Mouse (Mus musculus) myocyte (in vitro differentiated cells): Measurements from ENCODE around the gene Rad51c. TPM values are rescaled to one million over a fixed set of nuclear protein-coding genes. Genes with fewer than 3 reads are reported as not detected.
"Not testable (repeated sequence)": the region's sequence is repeated elsewhere in the genome, so short reads cannot be mapped to it uniquely, and the experiment has no call there.

ENCODE experiments used
- H3K27me3 ChIP-seq: one replicate; pipeline ENCODE4 v1.6.1; 2011; ENCODE audit not compliant: control insufficient read depth, insufficient read depth, insufficient read length
- H3K36me3 ChIP-seq: one replicate; pipeline ENCODE4 v1.6.1; 2011; ENCODE audit not compliant: control insufficient read depth, insufficient read depth
- H3K4me2 ChIP-seq: one replicate; pipeline ENCODE4 v1.6.1; 2011; ENCODE audit warnings: low read depth, control low read depth
- H3K4me3 ChIP-seq: one replicate; pipeline ENCODE4 v1.5.1; 2011; ENCODE audit warnings: mild to moderate bottlenecking, control low read depth, moderate library complexity
- H3K79me2 ChIP-seq: one replicate; pipeline ENCODE4 v1.6.1; 2011; ENCODE audit not compliant: control insufficient read depth, insufficient read depth
- H3ac ChIP-seq: one replicate; pipeline ENCODE4 v1.6.1; 2011; ENCODE audit not compliant: control insufficient read depth, insufficient read length
- CEBPB ChIP-seq: IDR thresholded peaks from 2 replicates; pipeline ENCODE4 v1.6.1; 2011; ENCODE audit warnings: mild to moderate bottlenecking, moderate library complexity; ENCODE audit not compliant: poor library complexity, insufficient read depth, severe bottlenecking
- E2F4 ChIP-seq: IDR thresholded peaks from one replicate; pipeline ENCODE4 v1.6.1; 2011; ENCODE audit warnings: mild to moderate bottlenecking, control low read depth, moderate library complexity; ENCODE audit not compliant: insufficient read depth
- MAX ChIP-seq: IDR thresholded peaks from one replicate; pipeline ENCODE4 v1.6.1; 2011; ENCODE audit warnings: low read depth, mild to moderate bottlenecking, control low read depth
- MYOD1 ChIP-seq, 3 experiments: IDR thresholded peaks; one replicate each; pipeline ENCODE4 v1.6.1; 2011; ENCODE audit warnings: control low read depth in 2 of 3, low read depth in 2 of 3, mild to moderate bottlenecking in 2 of 3, moderate library complexity in 1 of 3; ENCODE audit not compliant: insufficient read length in 2 of 3, control insufficient read depth in 1 of 3
- MYOG ChIP-seq, 3 experiments: IDR thresholded peaks; one replicate each; pipeline ENCODE4 v1.6.1; 2011; ENCODE audit warnings: control low read depth in 2 of 3, low read depth in 2 of 3, mild to moderate bottlenecking in 2 of 3; ENCODE audit not compliant: insufficient read length in 2 of 3, control insufficient read depth in 1 of 3, insufficient read depth in 1 of 3
- POLR2A ChIP-seq: IDR thresholded peaks from one replicate; pipeline ENCODE4 v1.6.1; 2011; ENCODE audit warnings: low read depth, mild to moderate bottlenecking, control low read depth, moderate library complexity; ENCODE audit not compliant: insufficient read length
- POLR2AphosphoS2 ChIP-seq: IDR thresholded peaks from one replicate; pipeline ENCODE4 v1.6.1; 2011; ENCODE audit warnings: low read depth, control low read depth; ENCODE audit not compliant: insufficient read length
- SRF ChIP-seq: IDR thresholded peaks from one replicate; pipeline ENCODE4 v1.6.1; 2011; ENCODE audit warnings: low read depth; ENCODE audit not compliant: control insufficient read depth, insufficient read length
- USF1 ChIP-seq: IDR thresholded peaks from one replicate; pipeline ENCODE4 v1.6.1; 2011; ENCODE audit warnings: low read depth, mild to moderate bottlenecking, control low read depth, moderate library complexity
- polyA plus RNA-seq: library from polyadenylated mRNA; unstranded; fragments of >200 nt; fragmentation: generic; extraction: Trizol; gene quantifications from one replicate; pipeline ENCODE4 v1.2.1, GENCODE M21; 2012; ENCODE audit warnings: missing spikeins

The Rad51c gene
- polyA plus RNA-seq = 3.5 TPM

DNA sequence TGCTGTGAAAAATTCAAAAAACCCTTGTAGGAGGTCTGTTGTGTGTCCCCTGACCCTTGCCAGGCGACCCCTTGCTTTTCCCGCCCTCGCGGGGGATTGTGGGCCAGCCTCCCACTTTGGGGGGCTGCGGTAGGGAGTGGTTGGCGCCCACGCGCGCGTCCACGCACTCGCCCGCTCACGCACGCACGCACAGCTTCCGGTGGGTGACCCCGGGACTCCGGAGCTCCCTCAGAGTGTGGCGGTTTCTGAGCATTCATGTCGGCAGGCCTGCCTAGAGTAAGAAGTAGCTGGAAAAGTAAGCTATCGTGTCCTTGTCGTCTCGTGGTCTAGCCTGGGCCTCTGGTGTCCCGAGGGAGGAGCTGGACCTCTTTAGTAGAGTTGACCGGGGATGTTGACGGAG, at the start of gene Rad51c, which contains the start of gene Tex14:
Gene Rad51c, minus strand, starts transcription at position 79 of the 400 bp plus-strand sequence.
Gene Tex14, plus strand, starts transcription at position 190 of the 400 bp plus-strand sequence.
- Histone ChIP-seq H3K27me3 (no peaks in the 10 kb centered on the region), H3K4me3 (peak within 1 kb of the TSS; percentile 59), H3K4me2 (peak within 1 kb of the TSS; percentile 84), H3K36me3 (no peaks in the 10 kb centered on the region), H3ac (peak within 1 kb of the TSS; percentile 24), H3K79me2 (no peaks in the 10 kb centered on the region)
- TF ChIP-seq MYOD1 (IDR thresholded peaks at IDR 0.05; ENCODE audit: control insufficient read depth in 1 of 3, insufficient read length in 2 of 3, low read depth in 2 of 3) (no peak), POLR2A (peak; percentile 45)

DNA sequence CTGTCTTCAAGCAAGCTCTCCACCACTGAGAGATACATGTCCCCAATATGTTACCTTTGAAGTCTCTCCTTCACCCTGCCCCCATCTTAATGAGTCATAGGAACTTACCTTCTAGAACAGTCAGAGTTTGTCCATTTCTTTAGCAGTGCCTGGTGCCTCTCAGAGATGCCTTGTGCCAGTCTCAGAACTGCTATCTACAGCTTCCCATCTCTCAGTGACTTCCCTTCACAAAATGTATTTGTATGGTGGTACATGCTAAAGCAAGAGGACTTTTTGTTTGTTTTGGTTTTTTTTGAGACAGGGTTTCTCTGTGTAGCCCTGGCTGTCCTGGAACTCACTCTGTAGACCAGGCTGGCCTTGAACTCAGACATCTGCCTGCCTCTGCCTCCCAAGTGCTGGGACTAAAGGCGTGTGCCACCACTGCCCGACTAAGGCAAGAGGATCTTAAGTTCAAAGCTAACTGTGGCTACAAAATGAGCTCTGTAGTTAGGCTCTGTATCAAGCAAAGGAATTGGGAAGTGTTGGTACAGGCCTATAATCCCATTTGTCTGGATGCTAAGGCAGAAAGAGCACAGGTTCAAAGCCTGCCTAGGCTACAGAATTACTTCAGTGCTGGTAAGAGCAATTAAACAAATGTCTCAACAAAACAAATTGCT, 49.4 kb upstream of the Rad51c start:
- H3K4me2 ChIP-seq = no peak overlapping the region
- TF ChIP-seq MAX (no peak), USF1 (no peak), MYOD1 (IDR thresholded peaks at IDR 0.05; ENCODE audit: control insufficient read depth in 1 of 3, insufficient read length in 2 of 3, low read depth in 2 of 3) (no peak)
- H3K79me2 ChIP-seq = no peaks in the 10 kb centered on the region
- no peaks in the 10 kb centered on the region for H3K36me3 ChIP-seq
- H3K27me3 ChIP-seq = no peaks in the 10 kb centered on the region
- H3K4me3 ChIP-seq = no peak overlapping the region
- H3ac ChIP-seq = no peak overlapping the region

DNA sequence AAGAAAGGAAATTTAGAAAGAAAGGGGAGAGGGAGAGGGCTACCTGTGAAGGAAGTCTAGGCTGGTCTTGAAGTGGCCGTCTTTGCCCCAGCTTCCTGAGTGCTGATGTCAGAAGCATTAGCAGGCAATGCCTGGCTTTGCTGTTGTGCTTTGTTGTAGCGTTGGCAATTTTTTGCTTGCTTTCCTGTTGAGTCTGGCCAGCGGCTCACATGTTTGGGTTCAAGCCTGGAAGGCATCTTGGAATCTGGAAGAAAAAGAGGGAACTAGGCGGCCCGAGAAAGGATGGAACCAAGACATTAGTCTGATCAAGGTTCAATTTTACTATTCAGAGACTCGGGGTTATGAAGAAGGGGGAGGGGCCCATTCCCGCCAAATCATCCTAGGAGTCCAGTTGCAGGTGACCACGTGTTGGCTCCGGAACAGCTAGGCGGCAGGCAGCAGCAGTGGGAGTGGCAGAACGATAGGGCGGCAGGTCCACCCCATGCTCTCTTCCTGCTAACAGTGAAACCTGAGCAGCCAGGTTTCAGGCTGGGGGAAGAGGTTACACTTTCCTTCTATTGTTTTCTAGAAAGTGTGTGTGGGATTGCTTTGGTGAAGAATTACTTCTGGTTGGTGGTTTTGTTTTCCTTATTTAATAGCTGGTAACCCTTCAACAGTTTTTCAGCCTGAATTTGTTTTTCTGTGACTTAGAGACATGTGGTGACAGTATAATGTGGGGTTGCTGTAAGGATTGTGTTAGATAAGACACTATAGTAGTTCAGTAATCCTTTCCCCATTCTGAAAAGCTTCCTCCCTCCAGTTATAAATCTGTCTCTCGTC, 48.7 kb upstream of the Rad51c start:
- Histone ChIP-seq H3K79me2 (no peaks in the 10 kb centered on the region), H3K4me2 (peak overlapping the region; percentile 8), H3ac (no peak overlapping the region), H3K27me3 (no peaks in the 10 kb centered on the region), H3K4me3 (no peak overlapping the region), H3K36me3 (no peaks in the 10 kb centered on the region)
- TF ChIP-seq MAX = no peak
- no peak for TF ChIP-seq USF1
- no peak for TF ChIP-seq POLR2A
- TF ChIP-seq E2F4 = no peak
- no peak for TF ChIP-seq SRF
- TF ChIP-seq CEBPB = no peak
- TF ChIP-seq MYOG (IDR thresholded peaks at IDR 0.05; ENCODE audit: control insufficient read depth in 1 of 3, insufficient read depth in 1 of 3, insufficient read length in 2 of 3, low read depth in 2 of 3) = no peak

DNA sequence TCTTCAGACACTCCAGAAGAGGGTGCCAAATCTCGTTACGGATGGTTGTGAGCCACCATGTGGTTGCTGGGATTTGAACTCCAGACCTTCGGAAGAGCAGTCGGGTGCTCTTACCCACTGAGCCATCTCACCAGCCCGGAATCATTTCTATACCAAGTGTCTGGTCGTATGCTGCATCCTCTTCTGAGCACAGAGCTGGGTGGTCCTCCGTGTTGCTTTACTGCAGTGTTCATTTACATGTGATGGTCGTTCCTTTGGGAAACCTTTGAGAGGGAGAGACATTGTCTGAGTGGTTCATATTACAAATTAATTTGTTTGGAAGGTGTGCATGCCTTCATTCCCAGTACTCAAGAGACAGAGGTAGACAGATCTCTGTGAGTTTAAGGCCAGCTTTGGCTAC, 48.0 kb upstream of the Rad51c start:
- not testable (repeated sequence) for H3K79me2 ChIP-seq, H3K4me3 ChIP-seq, H3K4me2 ChIP-seq, H3K36me3 ChIP-seq, H3ac ChIP-seq, H3K27me3 ChIP-seq

DNA sequence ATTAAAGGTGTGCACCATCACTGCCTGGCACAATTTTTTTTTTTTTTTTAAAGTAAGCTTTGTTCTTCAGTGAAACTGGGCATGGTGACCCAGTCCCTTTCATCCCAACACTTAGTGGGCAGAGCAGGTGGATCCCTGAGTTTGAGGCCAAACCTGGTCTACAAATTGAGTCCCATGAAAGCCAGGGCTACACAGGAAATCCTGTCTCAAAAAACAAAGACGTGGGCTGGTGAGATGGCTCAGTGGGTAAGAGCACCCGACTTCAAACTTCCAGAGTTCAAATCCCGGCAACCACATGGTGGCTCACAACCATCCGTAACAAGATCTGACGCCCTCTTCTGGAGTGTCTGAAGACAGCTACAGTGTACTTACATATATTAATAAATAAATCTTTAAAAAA, 45.1 kb upstream of the Rad51c start:
- H3K4me2 ChIP-seq, H3ac ChIP-seq, H3K79me2 ChIP-seq, H3K4me3 ChIP-seq, H3K36me3 ChIP-seq, H3K27me3 ChIP-seq: not testable (repeated sequence)

DNA sequence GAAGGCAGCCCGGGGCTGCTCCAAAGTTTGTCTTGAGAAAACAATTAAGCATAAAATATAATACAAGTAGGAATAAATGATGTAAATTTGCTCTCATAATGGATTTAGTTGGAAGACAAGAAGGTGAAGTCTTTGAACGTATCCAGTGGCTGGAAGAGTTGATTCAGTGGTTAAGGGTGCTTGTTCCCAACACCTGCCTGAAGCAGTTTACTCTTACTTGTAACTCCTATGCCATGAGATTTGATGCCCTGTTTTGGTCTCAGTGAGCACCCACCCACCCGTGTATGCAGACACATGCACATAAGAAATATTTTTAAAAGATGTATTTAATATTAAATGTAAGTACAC, 44.4 kb upstream of the Rad51c start:
- TF ChIP-seq CEBPB = no peak
- Histone ChIP-seq H3K36me3 (no peaks in the 10 kb centered on the region), H3K4me2 (no peak overlapping the region), H3K79me2 (no peaks in the 10 kb centered on the region), H3ac (no peak overlapping the region), H3K4me3 (no peak overlapping the region), H3K27me3 (no peaks in the 10 kb centered on the region)

DNA sequence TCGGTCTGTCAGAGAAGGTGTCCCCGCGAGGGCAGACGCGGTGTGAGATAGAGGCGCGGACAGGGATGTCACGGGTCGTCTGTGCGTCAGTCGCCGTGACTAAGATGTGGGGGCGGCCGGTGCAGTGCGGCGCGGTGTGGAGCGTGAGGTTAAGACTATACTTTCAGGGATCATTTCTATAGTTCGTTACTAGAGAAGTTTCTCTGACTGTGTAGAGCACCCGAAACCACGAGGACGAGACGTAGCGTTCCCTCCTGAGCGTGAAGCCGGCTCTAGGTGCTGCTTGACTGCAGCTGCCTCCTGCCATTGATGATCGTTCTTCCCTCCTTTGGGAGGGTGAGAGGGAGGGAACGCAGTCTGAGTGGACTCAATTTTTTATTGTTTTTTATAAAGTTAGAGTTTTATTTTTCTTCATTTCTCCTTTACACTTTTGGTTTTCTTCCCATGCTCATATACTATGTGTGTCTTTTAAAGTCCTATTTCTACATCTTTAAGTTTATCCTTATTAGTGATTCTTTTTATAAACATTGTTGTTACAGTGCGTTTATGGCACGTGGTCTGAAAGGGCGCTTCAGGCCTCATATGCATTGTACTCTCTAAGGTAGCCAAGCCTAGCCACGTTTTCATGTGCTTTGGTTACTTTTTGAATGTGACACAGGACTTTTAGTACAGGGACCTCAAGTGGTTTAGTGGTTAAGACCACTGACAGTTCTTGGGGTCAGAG, 43.9 kb upstream of the Rad51c start:
- not testable (repeated sequence) for H3ac ChIP-seq, H3K27me3 ChIP-seq, H3K36me3 ChIP-seq, H3K4me2 ChIP-seq, H3K79me2 ChIP-seq
- peak overlapping the region; percentile 13 for H3K4me3 ChIP-seq
- TF ChIP-seq POLR2A = peak; percentile 55
- peak; percentile 85 for TF ChIP-seq USF1
- TF ChIP-seq POLR2AphosphoS2 = peak; percentile 63
- peak; percentile 56 for TF ChIP-seq MAX
